Mouse (Mus musculus): Measurements from ENCODE around the gene Myo9b. TPM values are rescaled to one million over a fixed set of nuclear protein-coding genes. Genes with fewer than 3 reads are reported as not detected.
A peak's percentile ranks its signal among the peaks of the same experiment; 100 is the strongest.
"Not testable (repeated sequence)": the region's sequence is repeated elsewhere in the genome, so short reads cannot be mapped to it uniquely, and the experiment has no call there.

The Myo9b gene
- polyA plus RNA-seq, 1 experiment: 10.3 TPM

GRCm38 (mm10) chr8:71286223-71286622 lies 13.7 kb downstream of the Myo9b start:
- not testable (repeated sequence) for H3K4me3 ChIP-seq (ENCODE audit: insufficient read depth, low read depth, low read length); H3K27ac ChIP-seq (replicated peaks; ENCODE audit: low read depth, low read length)
- peaks cover 32% of the 10 kb centered on the region for H3K4me1 ChIP-seq (ENCODE audit: control insufficient read depth, insufficient read depth, insufficient read length, low read length)

- Histone ChIP-seq H3K4me3 (ENCODE audit: insufficient read depth, low read depth, low read length) (no peak overlapping the region), H3K27ac (replicated peaks; ENCODE audit: low read depth, low read length) (no peak overlapping the region), H3K4me1 (ENCODE audit: control insufficient read depth, insufficient read depth, insufficient read length, low read length) (peaks cover 22% of the 10 kb centered on the region)
These were observed 16.0 kb downstream of the Myo9b start for GRCm38 (mm10) chr8:71288441-71288949.

- Histone ChIP-seq H3K4me1 (ENCODE audit: control insufficient read depth, insufficient read depth, insufficient read length, low read length) (peaks cover 18% of the 10 kb centered on the region), H3K4me3 (ENCODE audit: insufficient read depth, low read depth, low read length) (no peak overlapping the region), H3K27ac (replicated peaks; ENCODE audit: low read depth, low read length) (no peak overlapping the region)
These were observed 16.6 kb downstream of the Myo9b start for GRCm38 (mm10) chr8:71289098-71289497.

- H3K4me3 ChIP-seq (ENCODE audit: insufficient read depth, low read depth, low read length): no peak overlapping the region
- H3K27ac ChIP-seq (replicated peaks; ENCODE audit: low read depth, low read length): no peak overlapping the region
- peaks cover 7% of the 10 kb centered on the region; the same call in 1 of the 2 replicates for H3K4me1 ChIP-seq (ENCODE audit: control insufficient read depth, insufficient read depth, insufficient read length, low read length)
These were observed 17.7 kb downstream of the Myo9b start for GRCm38 (mm10) chr8:71290211-71290610.

DNA sequence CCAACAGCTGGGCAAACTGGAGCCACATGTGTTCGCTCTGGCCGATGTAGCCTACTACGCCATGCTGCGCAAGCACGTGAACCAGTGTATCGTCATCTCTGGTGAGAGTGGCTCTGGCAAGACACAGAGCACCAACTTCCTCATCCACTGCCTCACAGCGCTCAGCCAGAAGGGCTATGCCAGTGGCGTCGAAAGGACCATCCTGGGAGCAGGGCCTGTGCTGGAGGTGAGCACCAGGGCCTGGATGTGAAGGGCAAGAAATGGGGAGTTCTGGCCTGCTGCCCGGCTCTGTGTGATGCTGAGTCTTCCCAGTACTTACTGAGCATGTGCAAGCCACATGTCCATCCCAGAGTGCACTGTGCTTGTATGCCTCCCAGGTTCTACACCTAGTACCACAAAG lies 18.4 kb downstream of the Myo9b start:
- no peak overlapping the region for H3K27ac ChIP-seq (replicated peaks; ENCODE audit: low read depth, low read length)
- no peak overlapping the region for H3K4me3 ChIP-seq (ENCODE audit: insufficient read depth, low read depth, low read length)

GRCm38 (mm10) chr8:71291351-71291750 lies 18.8 kb downstream of the Myo9b start:
- no peaks in the 10 kb centered on the region; the same call in 1 of the 2 replicates for H3K4me1 ChIP-seq (ENCODE audit: control insufficient read depth, insufficient read depth, insufficient read length, low read length)
- no peak overlapping the region for H3K27ac ChIP-seq (replicated peaks; ENCODE audit: low read depth, low read length)

More for the DNA sequence above, 18.4 kb downstream of the Myo9b start:
- H3K4me1 ChIP-seq (ENCODE audit: control insufficient read depth, insufficient read depth, insufficient read length, low read length): peaks cover 2% of the 10 kb centered on the region; the same call in 1 of the 2 replicates

GRCm38 (mm10) chr8:71293930-71294329 lies 21.4 kb downstream of the Myo9b start:
- not testable (repeated sequence) for H3K4me3 ChIP-seq (ENCODE audit: insufficient read depth, low read depth, low read length); H3K4me1 ChIP-seq (ENCODE audit: control insufficient read depth, insufficient read depth, insufficient read length, low read length); H3K27ac ChIP-seq (replicated peaks; ENCODE audit: low read depth, low read length)

More at GRCm38 (mm10) chr8:71291351-71291750, 18.8 kb downstream of the Myo9b start:
- H3K4me3 ChIP-seq (ENCODE audit: insufficient read depth, low read depth, low read length): no peak overlapping the region

DNA sequence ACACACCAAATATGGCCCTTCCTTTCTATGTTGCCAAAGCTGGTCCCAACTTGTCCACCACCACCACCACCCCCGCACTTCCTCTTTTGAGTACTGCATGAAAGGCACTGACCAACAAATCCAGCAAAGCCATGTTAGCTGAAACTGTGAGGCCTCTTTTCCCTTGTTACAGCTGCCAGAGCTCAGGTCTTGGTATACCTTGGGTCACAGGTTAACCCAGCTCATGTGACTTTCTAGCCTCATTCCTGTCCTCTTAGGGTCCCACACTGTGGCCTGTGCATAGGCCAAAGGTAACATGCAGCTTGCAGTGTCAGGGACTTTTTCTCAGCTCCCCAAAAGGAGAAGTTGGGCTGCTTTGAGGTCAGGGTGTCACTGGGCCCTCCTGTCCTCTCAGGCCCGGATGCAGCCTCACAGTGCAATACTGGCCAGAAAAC lies 23.7 kb downstream of the Myo9b start:
- Histone ChIP-seq H3K4me3 (ENCODE audit: insufficient read depth, low read depth, low read length) (no peak overlapping the region), H3K27ac (replicated peaks; ENCODE audit: low read depth, low read length) (peak overlapping the region; percentile 69), H3K4me1 (ENCODE audit: control insufficient read depth, insufficient read depth, insufficient read length, low read length) (peaks cover 13% of the 10 kb centered on the region; the same call in 1 of the 2 replicates)

GRCm38 (mm10) chr8:71296784-71297183 lies 24.3 kb downstream of the Myo9b start:
- peaks cover 13% of the 10 kb centered on the region; the same call in 1 of the 2 replicates for H3K4me1 ChIP-seq (ENCODE audit: control insufficient read depth, insufficient read depth, insufficient read length, low read length)
- peak overlapping the region; percentile 69 for H3K27ac ChIP-seq (replicated peaks; ENCODE audit: low read depth, low read length)
- no peak overlapping the region for H3K4me3 ChIP-seq (ENCODE audit: insufficient read depth, low read depth, low read length)

DNA sequence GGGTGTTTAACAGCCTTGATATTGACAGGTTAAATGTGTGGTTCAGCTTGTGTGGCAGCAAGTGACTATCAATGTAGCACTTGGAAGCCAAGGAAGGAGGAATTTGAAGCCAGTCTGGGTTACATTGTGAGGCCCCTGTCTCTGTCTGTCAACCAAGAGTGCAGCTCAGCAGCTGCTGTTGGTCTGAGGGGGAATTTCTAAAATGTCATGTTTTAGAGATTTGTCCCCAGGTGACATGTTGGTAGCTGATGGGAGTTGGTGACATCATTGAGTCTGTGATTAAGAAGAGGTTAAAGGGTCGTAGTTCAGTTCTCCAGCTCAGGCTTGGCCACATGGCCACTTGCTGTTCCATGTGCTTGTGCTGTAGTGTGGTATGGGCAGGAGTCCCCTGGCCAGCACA lies 24.9 kb downstream of the Myo9b start:
- Histone ChIP-seq H3K4me3 (ENCODE audit: insufficient read depth, low read depth, low read length) (no peak overlapping the region), H3K4me1 (ENCODE audit: control insufficient read depth, insufficient read depth, insufficient read length, low read length) (peaks cover 13% of the 10 kb centered on the region; the same call in 1 of the 2 replicates), H3K27ac (replicated peaks; ENCODE audit: low read depth, low read length) (peak overlapping the region; percentile 69)

DNA sequence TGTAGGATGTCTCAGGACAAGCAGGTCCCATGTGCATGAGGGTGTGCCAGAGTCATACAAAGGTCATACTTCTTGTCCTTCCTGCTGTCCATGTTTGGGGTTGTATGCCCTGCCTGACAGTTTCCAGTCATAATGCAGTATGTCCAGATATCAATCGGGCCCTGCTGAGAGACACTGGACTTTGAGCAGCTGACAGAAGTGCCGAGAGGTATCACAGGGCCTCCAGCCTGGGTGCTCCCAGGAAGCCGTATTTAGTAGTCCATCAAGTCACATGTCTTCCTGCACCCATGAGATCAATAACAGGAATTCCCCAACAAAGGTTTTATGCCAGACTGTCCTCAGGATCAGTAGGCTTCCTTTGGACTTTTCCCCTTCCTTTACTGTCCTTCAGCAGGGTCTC lies 27.2 kb downstream of the Myo9b start:
- H3K27ac ChIP-seq (replicated peaks; ENCODE audit: low read depth, low read length): no peak overlapping the region
- peaks cover 13% of the 10 kb centered on the region; the same call in 1 of the 2 replicates for H3K4me1 ChIP-seq (ENCODE audit: control insufficient read depth, insufficient read depth, insufficient read length, low read length)
- H3K4me3 ChIP-seq (ENCODE audit: insufficient read depth, low read depth, low read length): no peak overlapping the region

DNA sequence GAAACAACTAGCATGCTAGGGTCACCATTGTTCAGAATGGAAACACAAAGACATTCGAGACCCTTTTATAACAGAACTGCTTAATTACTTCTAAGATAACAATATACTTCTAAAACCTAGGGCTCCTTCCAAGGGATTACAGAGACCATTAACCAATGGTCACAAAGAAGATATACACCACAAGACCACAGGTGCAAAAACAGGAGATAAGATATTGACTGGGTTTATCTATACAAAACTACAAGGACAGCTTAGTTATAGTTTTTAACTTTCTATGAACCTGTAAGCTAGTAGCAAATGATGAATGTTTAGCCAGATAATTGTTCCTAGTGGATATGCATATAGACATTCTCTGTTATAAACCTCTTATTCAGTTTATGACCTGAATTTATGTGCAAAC lies 30.3 kb downstream of the Myo9b start:
- Histone ChIP-seq H3K27ac (replicated peaks; ENCODE audit: low read depth, low read length) (no peak overlapping the region), H3K4me1 (ENCODE audit: control insufficient read depth, insufficient read depth, insufficient read length, low read length) (peaks cover 4% of the 10 kb centered on the region; the same call in 1 of the 2 replicates), H3K4me3 (ENCODE audit: insufficient read depth, low read depth, low read length) (no peak overlapping the region)

DNA sequence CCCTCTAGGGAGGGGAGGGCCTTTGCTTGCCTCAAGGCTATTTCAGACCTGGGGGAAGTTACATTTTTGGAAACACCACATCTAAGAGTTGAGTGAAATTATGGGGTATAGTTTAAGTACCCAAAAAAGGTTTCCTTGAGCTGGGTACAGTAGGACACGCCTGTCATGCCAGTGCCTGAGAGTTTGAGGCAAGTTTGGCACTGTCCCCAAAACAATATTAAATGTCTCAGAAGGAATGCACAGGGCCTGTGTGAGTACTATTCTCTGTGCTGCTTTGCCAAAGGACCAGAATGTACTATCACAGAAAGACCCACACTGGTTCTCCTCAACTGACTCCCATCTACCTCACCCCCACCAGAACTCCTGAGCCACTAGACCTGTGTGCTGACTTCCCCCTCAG lies 31.1 kb downstream of the Myo9b start:
- peaks cover 4% of the 10 kb centered on the region; the same call in 1 of the 2 replicates for H3K4me1 ChIP-seq (ENCODE audit: control insufficient read depth, insufficient read depth, insufficient read length, low read length)
- H3K4me3 ChIP-seq (ENCODE audit: insufficient read depth, low read depth, low read length): no peak overlapping the region
- no peak overlapping the region for H3K27ac ChIP-seq (replicated peaks; ENCODE audit: low read depth, low read length)

- H3K27ac ChIP-seq (replicated peaks; ENCODE audit: low read depth, low read length): no peak overlapping the region
- H3K4me3 ChIP-seq (ENCODE audit: insufficient read depth, low read depth, low read length): no peak overlapping the region
- no peaks in the 10 kb centered on the region for H3K4me1 ChIP-seq (ENCODE audit: control insufficient read depth, insufficient read depth, insufficient read length, low read length)
These were observed 33.5 kb downstream of the Myo9b start for GRCm38 (mm10) chr8:71305988-71306387.

GRCm38 (mm10) chr8:71307371-71307770 lies 34.9 kb downstream of the Myo9b start:
- no peaks in the 10 kb centered on the region for H3K4me1 ChIP-seq (ENCODE audit: control insufficient read depth, insufficient read depth, insufficient read length, low read length)
- H3K27ac ChIP-seq (replicated peaks; ENCODE audit: low read depth, low read length): no peak overlapping the region
- H3K4me3 ChIP-seq (ENCODE audit: insufficient read depth, low read depth, low read length): no peak overlapping the region

DNA sequence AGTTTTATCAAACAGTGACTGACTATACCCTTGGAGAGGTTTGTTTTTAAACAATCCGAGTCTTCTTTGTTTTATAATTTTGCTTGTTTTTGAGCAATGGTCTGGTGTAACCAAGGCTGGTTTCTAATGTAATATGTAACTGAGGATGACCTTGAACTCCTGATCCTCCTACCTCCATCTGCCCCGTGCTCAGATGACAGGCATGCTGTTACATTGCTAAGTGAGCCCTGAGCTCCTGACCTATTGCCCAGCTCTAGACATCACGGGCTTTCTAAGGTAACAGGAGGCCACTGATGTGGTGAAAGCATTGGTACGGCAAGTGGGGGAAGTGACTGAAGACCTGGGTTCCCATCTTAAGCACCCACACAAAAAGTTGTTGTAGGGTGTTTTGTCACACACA lies 35.4 kb downstream of the Myo9b start:
- Histone ChIP-seq H3K4me3 (ENCODE audit: insufficient read depth, low read depth, low read length) (no peak overlapping the region), H3K27ac (replicated peaks; ENCODE audit: low read depth, low read length) (no peak overlapping the region), H3K4me1 (ENCODE audit: control insufficient read depth, insufficient read depth, insufficient read length, low read length) (peaks cover under 1% of the 10 kb centered on the region; the same call in 1 of the 2 replicates)
